Mouse (Mus musculus) ES-Bruce4 (cell line): ENCODE measurements at regions not wholly inside any gene's neighbourhood (a gene's known extent, or its start where the extent isn't known, plus 50 kb on each side); places are given as distances from the start of the nearest gene placed in this dataset.

Experiments used
- H3K27ac ChIP-seq: 2 replicates; pipeline ENCODE4 v1.5.1; 2012; ENCODE audit warnings: low read length, inconsistent platforms; ENCODE audit not compliant: insufficient read depth
- H3K27me3 ChIP-seq: 2 replicates; pipeline ENCODE4 v1.6.1; 2012; ENCODE audit warnings: mild to moderate bottlenecking, low read length, inconsistent platforms; ENCODE audit not compliant: control insufficient read depth, poor library complexity, insufficient read depth, severe bottlenecking
- H3K36me3 ChIP-seq: 2 replicates; pipeline ENCODE4 v1.6.1; 2012; ENCODE audit warnings: inconsistent platforms, mild to moderate bottlenecking, low read length, moderate library complexity; ENCODE audit not compliant: control insufficient read depth, poor library complexity, insufficient read depth, severe bottlenecking
- H3K4me1 ChIP-seq: one replicate; pipeline ENCODE4 v1.8.1; 2011; ENCODE audit warnings: low read length; ENCODE audit not compliant: control insufficient read depth, insufficient read depth
- H3K4me3 ChIP-seq: 2 replicates; pipeline ENCODE4 v1.5.1; 2011; ENCODE audit warnings: low read depth, mild to moderate bottlenecking, low read length
- H3K9ac ChIP-seq: 2 replicates; pipeline ENCODE4 v1.6.1; 2012; ENCODE audit warnings: low read depth, mild to moderate bottlenecking, inconsistent platforms; ENCODE audit not compliant: poor library complexity, severe bottlenecking
- H3K9me3 ChIP-seq: replicated peaks from 2 replicates; pipeline ENCODE4 v1.6.1; 2012; ENCODE audit warnings: mild to moderate bottlenecking, low read length, inconsistent platforms; ENCODE audit not compliant: control insufficient read depth, poor library complexity, insufficient read depth, severe bottlenecking
- CTCF ChIP-seq: IDR thresholded peaks from one replicate; pipeline ENCODE4 v1.8.1; 2011; ENCODE audit warnings: low read depth, low read length
- EP300 ChIP-seq: IDR thresholded peaks from 2 replicates; pipeline ENCODE4 v1.6.1; 2011; ENCODE audit warnings: low read depth, low read length; ENCODE audit not compliant: insufficient read depth
- POLR2A ChIP-seq: IDR thresholded peaks from one replicate; pipeline ENCODE4 v1.8.1; 2011; ENCODE audit warnings: low read length; ENCODE audit not compliant: insufficient read depth

DNA sequence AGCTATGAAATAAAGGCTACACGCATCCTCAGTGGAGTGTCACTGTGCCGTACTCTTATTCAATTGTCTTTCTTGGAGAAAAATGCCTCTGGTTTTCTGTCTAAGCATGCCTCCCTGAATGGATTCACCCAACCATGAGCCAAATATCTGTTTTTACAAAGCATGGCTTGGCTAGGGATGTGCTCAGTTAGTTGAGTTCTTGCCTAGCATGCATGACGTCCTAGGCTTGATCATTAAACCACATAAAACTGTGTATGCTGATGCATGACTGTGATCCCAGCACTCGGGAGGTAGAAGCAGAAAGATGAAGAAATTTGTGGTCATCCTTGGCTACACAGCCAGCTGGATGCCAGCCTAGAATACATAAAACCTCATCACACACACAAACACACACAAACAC, 417.3 kb upstream of the Mgmt start:
- H3K27me3 ChIP-seq, result 0 out of 2 replicates have a peak, but pooled peaks cover 1% of the 10 kb centered on the region
- no peak overlapping the region for H3K4me3 ChIP-seq
- no peak overlapping the region for H3K9ac ChIP-seq
- no peak overlapping the region for H3K27ac ChIP-seq
- TF ChIP-seq EP300, result no peak
- no peak for TF ChIP-seq POLR2A
- TF ChIP-seq CTCF, result no peak
- no peaks in the 10 kb centered on the region for H3K9me3 ChIP-seq
- H3K36me3 ChIP-seq, result no peaks in the 10 kb centered on the region
- no peaks in the 10 kb centered on the region for H3K4me1 ChIP-seq

- H3K4me1 ChIP-seq, result no peaks in the 10 kb centered on the region
- H3K9ac ChIP-seq, result no peak overlapping the region
- no peak overlapping the region for H3K27ac ChIP-seq
- H3K4me3 ChIP-seq, result no peak overlapping the region
- H3K27me3 ChIP-seq, result no peaks in the 10 kb centered on the region
- no peaks in the 10 kb centered on the region for H3K36me3 ChIP-seq
- TF ChIP-seq EP300 (no peak), CTCF (no peak), POLR2A (no peak)
- no peaks in the 10 kb centered on the region for H3K9me3 ChIP-seq
Measured at GRCm38 (mm10) chr7:136480641-136481202, 413.7 kb upstream of the Mgmt start.

- H3K4me3 ChIP-seq, result no peak overlapping the region
- no peaks in the 10 kb centered on the region for H3K36me3 ChIP-seq
- no peaks in the 10 kb centered on the region for H3K4me1 ChIP-seq
- no peak overlapping the region for H3K9ac ChIP-seq
- TF ChIP-seq POLR2A (no peak), CTCF (no peak), EP300 (no peak)
- H3K9me3 ChIP-seq, result no peaks in the 10 kb centered on the region
- no peak overlapping the region for H3K27ac ChIP-seq
- H3K27me3 ChIP-seq, result no peaks in the 10 kb centered on the region
Measured at GRCm38 (mm10) chr7:136483237-136483636, 411.2 kb upstream of the Mgmt start.

DNA sequence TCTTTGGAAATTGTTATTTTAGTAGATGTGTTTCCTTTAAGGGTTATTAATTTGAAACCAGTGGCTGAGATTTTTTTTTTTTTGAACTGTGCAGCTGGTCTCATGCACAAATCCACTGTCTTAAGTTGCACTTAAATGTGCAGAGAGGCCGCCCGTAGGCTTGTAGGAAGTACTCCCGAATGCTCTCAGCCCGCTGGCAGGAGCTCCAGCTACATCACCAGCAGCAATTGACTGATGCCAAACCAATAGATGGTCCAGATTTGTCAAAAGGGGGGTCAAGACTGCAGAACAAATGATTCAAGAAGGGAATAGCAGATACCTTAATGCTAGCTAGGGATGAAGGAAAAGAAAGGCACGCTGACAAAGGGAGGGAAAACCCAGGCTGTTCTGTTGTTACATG, 406.9 kb upstream of the Mgmt start:
- TF ChIP-seq EP300, result no peak

GRCm38 (mm10) chr7:136494862-136495261, 399.6 kb upstream of the Mgmt start:
- Histone ChIP-seq H3K9ac (no peak overlapping the region), H3K27me3 (no peaks in the 10 kb centered on the region), H3K9me3 (no peaks in the 10 kb centered on the region), H3K27ac (no peak overlapping the region), H3K4me3 (no peak overlapping the region), H3K4me1 (no peaks in the 10 kb centered on the region), H3K36me3 (no peaks in the 10 kb centered on the region)
- TF ChIP-seq CTCF (no peak), EP300 (no peak), POLR2A (no peak)

More for the DNA sequence above, 406.9 kb upstream of the Mgmt start:
- no peak overlapping the region for H3K27ac ChIP-seq
- no peak overlapping the region for H3K4me3 ChIP-seq
- no peaks in the 10 kb centered on the region for H3K27me3 ChIP-seq
- no peaks in the 10 kb centered on the region for H3K4me1 ChIP-seq
- no peaks in the 10 kb centered on the region for H3K36me3 ChIP-seq
- H3K9ac ChIP-seq, result no peak overlapping the region
- no peaks in the 10 kb centered on the region for H3K9me3 ChIP-seq

DNA sequence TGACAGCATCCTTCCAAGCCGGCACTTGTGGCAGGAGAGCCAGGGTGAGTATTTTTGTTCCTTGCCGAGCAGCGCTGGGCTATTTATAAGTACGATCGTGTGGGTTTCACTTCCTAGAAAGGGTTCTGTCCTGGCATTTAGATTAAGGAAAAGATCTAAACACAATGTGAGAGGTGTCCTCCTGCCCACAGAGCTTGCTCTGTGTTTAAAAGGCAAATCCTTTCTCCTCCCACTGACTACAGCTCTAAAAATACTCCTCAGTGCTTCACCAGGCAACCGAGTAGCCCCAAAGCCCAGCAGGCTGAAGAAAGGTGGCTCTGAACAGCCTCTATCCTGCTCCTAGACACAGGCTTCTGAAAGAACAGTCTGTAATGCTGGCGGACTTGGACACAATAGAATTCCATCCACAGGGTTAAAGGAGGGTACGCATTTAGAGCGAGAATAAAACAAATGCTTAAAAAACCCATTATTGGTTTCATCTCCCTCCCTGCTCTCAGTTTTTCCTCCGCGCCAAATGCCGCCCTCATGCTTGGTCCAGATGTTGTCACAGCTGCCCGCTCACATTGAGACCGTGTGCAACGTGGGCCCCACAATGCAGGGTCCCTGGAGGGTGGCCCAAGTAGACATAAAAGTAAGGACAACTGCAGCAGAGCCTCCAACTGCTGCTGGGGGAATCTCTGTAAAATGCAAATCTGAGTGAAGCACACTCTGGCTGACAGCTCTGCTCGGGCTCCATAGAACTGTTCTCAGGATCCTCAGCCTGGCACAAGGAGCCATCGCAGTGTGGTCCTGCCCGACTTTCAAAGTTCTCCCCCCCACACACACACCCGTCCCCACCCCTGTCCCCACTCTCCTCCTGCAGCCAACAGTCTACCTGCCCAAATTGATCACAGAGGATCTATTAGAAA, 397.8 kb upstream of the Mgmt start:
- no peaks in the 10 kb centered on the region for H3K27me3 ChIP-seq
- no peak overlapping the region for H3K9ac ChIP-seq
- no peak overlapping the region for H3K4me3 ChIP-seq
- no peaks in the 10 kb centered on the region for H3K9me3 ChIP-seq
- H3K4me1 ChIP-seq, result no peaks in the 10 kb centered on the region
- no peaks in the 10 kb centered on the region for H3K36me3 ChIP-seq
- no peak for TF ChIP-seq CTCF
- no peak for TF ChIP-seq EP300
- TF ChIP-seq POLR2A, result no peak
- no peak overlapping the region for H3K27ac ChIP-seq
